Mouse (Mus musculus): ENCODE measurements at regions not wholly inside any gene's neighbourhood (a gene's known extent, or its start where the extent isn't known, plus 50 kb on each side); places are given as distances from the start of the nearest gene placed in this dataset.
"Not testable (repeated sequence)": the region's sequence is repeated elsewhere in the genome, so short reads cannot be mapped to it uniquely, and the experiment has no call there.

DNA sequence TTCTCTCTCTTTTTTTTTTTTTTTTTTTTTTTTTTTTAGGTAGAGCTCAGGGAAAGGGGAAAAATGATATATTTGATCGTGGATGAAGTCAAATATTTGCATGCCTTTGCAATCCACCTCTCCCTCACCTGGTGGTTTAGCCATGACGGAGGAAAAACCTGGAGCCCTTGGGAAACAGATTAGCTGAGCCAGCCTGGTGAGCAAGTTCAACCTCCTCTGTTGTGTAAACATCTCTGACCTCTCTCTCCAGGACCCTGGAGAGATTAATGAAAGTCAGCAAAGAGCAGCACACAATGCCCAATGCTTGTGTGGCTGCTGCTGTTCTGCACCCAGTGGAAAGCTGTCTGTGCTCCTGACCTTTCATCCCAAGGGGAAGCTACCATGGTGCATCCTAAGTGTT lies 530.2 kb upstream of the Auts2 start:
- DNase-seq: no peak

DNA sequence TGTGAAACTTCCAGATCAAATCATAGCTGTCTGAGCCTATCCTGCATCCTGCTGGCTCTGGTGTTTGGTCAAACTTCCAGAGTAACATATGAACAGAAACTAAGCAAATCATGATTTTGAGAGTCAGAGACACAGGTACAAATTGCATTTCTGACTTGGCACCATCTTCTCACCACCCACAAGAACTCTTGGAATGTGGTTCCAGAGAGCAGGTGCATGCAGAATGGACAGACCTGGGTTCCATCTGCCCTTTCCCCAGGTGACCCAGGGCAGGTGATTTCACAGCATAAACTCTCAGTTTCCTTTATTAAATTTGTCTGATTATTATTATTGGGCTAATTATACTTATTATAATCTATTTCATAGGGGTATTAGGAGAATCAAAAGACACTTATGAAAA lies 527.0 kb upstream of the Auts2 start:
- no peak for DNase-seq

DNA sequence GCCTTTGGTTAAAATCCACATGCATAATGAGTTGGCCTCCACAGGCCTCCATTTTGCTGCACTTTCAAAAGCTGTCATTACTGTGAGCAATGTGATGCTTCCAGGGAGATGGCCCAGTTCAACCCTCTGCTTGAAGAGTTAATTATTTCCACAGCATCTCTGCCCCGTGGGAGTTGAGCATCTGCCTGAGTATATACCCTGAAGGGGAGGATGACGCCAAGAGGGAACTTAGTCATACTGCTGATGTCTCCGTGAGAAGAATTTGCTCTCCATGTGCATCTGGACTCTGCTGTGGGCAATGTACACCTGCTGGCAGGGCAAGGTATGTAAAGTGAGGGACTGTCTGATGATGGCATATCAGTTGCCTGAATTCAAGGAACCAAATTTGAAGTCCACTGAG lies 519.3 kb upstream of the Auts2 start:
- DNase-seq: no peak

DNA sequence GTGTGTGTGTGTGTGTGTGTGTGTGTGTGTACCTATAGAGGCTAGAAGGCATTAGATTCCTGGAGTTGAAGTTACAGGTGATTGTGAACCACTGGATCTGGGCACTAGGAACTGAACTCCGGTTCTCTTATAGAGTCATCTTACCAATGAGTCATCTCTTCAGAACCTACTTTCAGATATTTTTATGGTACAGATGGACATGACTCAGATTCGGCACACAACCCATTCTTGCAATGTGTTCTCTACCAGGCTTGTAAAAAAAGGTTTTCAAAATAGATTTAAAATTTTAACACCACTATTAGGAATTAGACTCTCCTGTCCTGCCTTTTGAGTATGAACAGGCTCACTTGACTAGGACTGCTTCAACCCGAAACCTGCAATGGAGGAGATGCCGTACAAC lies 504.3 kb upstream of the Auts2 start:
- no peak for DNase-seq

DNA sequence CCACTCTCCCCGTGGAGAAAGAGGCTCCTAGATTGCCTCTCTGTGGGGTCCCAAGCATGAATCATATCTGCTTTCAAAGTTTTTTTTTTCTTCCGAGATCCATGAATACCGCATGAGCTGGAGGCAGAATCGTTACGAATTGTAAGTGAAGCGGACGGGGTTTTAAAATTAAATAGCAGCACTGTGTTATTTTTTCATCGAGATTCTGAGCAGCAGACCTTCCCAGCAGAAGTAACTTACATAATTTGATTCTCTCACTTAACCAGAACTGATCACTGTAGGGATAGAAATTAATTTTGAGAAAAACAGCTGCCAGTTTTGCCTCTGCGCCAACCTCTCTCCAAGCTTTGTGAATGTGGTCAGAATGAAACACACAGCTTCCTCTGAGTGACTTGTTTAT lies 502.5 kb upstream of the Auts2 start:
- DNase-seq: no peak

DNA sequence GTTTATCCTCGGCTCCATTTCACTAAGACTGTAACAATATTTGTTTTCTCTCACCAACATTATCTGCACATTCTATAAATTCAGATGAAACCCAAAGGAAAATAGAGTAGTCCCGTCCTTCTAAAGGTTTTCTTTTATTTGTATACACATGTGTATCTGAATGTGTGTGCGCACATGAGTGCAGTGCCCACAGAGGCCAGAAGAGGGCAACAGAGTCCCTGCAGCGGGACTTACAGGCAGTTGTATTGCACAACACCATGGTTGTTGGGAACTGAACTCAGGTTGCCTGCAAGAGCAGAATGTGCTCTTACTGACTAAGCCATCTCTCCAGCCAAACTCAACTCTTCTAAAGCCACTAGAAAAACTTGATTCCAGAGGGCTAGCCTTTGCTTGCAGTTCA lies 484.4 kb upstream of the Auts2 start:
- DNase-seq: no peak

DNA sequence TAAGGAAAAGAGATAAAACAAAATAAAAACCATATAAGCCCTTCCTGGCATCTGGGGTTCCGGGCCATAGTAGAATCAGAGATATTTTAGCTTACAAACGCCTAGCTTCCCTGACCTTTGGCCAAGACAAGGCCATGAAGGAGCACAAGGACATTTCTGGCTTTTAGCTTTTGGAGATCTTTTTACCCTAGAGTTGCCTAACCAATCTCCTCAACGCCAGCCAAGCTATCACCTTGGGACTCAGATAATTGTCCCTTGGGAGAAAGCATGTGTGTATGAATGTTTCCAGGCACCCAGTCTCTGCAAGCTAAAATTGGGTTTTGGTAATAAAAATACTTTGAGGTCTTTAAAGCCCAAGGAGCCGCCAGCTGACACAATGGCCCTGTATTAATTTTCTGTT lies 482.0 kb upstream of the Auts2 start:
- no peak for DNase-seq

DNA sequence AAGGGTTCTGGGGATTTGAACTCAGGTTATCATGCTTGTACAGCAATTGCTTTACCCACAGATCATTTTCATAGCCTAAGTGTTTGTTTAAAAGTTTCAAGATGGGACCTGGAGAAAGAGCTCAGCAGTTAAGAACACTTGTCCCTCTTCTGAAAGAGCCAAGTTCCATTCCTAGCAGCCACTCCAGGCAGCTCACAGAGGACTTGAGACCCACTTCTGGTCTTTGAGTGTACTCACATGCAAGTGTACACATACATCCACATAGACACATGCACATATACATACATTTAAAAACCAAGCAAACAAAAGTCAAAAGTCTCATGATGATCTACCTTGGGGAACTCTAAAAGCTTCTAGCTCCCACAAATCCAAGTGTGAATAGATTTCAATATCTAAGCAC lies 477.7 kb upstream of the Auts2 start:
- DNase-seq: no peak

DNA sequence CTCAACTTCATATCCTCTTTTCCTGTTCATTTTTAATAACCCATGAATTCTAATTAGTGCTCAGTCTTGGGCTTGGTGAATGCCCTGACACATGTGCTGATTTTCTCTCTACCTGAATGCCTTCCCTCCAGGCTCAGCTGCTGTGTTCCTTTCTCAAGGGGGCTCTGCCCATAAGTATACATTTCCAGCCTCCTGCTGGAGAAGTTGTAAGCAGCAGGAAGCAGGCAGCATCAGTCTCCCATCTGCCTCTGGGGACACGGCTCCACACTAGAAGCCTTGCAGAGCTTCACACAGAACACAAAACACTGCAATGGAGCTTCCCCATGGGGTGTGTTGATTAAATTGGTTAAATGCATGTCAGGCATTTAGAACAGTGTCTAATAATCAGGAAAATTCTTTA lies 477.0 kb upstream of the Auts2 start:
- DNase-seq: no peak

DNA sequence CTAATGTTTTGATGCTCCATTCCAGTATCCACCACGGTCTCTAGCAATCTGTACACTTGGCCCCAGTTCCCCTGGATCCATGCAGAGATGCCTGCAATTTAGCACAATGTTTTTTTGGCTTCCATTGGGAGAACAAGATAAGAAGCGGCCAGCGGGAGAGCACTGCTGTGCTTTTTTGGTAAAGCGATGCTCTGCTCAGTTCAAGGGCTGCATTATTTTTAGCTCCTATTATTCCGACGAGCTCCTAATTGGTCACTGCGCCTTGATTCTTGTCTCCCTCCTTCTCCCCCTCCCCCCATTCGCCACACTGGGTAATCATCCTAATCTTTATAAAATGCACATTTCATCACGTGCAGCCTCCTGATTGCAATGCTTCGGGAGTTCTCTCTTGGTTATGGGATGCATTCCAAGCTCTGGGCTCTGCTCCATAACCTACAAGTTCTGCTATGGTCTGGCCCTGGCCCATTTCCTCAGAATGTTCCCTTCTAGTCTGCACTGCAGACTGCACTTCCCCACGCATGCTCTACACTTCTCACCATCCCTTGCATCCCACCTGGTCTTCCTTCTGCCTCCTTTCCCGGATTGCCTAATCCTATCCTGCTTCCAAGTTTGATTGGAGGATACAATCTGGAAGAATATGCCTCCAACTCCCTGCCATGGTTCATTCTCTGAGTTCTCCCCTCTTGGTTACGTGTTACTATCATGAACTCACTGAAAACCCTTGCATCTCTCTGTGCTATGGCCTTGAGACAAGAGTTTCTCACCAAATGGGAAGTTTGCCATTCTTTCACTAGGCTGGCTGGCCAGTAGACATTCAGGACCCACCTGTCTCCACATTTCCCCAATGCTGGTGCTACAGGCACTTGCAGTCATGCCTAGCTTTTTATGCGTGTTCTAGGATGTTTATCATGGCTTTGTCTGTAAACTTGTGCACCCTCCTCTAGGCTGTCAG lies 467.8 kb upstream of the Auts2 start:
- peak; percentile 28 for DNase-seq

DNA sequence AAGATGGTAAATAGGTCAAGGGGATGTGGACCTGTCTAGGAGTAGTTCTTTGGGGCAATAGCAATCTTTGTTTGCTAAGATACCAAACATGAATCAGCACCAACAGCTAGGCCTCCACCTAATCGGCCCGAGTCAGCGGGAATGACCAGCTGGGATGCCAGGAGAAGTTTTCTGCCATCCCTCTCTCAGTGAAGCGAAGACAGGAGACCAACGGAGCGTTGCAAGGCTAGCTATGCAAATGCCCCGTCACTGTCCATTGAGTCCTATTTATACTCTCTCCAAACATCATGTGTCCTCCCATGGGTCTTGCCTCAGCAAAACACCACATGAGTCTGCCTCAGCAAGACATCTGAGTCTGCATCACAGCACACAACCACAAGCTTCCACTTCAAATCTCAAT lies 439.7 kb upstream of the Auts2 start:
- DNase-seq: no peak

DNA sequence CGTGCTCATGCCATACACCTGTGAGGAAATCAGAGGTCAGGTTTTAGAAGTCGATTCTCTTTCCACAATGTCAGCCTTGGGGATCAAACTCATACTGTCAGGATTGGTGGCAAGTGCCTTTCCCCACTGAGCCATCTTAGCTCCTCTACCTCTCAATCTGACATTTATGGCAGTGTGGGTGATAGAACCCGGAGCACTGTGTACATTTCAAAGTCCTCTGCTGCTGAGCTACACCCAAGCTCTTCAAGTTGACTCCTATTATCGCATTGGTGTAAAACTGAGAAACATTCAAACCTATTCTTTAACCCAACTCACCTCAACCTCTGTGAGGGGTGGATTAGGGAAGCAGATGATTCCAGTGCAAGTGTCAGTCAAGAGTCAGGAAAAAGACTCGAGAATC lies 435.9 kb upstream of the Auts2 start:
- DNase-seq: no peak

DNA sequence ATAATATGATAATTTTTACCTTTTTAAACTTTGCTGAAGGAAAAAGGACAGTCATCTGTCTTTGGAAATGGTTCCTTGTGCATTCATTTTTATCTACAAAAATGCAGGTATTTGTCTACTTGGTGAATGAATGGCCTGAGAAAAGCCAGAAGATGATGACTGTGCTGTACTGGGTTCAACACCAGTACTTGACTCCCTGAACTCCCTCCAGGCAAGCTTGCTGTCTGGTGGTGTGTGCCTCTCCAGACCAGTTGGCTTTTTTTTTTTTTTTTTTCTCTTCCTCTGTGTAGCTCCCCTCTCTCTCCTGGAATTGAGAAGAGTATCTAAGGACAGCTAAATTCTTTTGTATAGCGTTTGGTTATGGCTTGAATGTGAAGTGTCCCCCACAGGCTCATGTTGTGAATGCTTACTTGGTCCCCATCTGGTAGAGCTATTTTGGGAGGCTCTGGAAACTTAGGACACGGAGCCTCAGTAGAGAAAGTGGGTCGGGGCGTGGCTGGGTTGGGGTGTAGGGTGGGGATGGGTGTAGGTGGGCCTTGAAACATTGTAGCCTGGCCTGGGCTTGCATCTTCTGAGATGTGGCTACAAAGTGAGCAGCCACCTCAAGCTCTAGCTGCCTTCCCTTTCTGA lies 432.3 kb upstream of the Auts2 start:
- DNase-seq: no peak

DNA sequence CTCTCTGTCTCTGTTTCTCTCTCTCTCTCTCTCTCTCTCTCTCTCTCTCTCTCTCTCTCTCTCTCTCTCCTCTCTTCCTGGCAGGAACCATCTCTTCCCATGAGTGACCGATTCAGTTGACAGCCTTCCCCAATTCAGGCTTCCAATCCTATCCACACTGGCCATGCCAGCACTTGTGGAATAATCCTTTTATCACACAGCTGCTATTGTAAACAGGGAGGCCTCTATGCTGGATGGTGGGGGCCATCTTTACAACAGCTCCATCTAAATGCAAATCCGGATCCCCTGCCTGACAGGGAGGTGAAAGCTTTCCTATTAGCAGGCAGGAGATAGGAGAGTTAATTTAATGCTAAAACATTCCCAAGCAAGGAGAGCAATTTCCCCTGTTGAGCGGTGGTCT lies 431.7 kb upstream of the Auts2 start:
- no peak for DNase-seq

DNA sequence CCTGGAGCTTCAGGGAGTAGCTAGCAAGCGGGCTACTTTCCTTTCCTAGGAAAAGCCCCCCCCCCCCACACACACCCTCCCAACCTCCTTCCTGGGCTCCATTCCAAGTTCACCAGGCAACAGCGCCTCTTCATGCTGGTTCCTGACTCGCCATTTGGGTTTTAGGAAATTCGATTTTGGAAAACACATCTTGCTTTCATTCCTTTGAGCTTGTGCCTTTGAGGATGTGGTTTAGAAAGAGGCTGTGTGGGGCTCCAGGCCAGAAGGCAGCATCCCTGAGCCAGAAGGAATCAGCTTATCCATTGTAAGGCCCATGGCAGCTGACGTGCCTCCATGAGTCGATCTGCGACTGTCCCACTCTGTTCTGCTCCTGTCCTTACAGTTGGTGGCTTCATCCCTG lies 427.9 kb upstream of the Auts2 start:
- no peak for DNase-seq

DNA sequence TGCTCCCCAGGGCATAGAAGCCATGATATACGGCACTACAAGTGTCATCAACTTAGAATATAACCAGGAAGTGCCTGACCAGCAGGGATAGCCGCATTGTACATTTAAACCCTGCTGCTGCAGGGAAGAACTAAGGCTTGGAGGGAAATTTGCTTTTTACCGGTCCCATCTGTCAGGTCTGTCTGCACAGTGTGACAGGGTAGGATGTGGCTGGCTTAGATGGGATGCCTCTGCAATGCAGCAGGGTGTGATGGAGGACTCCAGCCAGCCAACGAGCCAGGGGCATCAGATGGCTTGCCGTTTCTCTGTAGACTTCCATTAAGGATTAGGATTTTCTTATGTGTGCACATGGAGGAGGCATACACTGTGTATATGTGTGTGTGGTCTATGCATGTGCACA lies 426.2 kb upstream of the Auts2 start:
- DNase-seq: no peak

DNA sequence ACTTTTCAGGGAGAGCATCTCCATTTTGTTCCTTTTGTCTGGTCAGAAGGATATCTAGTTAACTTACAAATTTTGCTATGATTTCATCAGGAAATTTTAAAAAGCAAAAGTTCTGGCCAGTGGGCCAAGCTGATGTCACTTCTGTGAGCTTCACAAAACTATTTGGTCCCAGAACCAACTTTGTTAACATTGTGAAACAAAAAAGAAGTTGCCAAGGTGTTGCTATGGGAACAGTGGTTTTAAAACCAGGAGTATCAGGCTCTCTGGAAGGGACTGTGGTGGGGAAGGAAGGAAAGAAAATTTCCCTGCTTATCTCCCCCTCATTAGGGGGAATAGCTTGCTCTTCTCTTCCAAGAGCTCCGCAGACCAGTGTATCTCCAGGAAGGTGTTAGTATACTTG lies 416.8 kb upstream of the Auts2 start:
- DNase-seq: peak; percentile 13

DNA sequence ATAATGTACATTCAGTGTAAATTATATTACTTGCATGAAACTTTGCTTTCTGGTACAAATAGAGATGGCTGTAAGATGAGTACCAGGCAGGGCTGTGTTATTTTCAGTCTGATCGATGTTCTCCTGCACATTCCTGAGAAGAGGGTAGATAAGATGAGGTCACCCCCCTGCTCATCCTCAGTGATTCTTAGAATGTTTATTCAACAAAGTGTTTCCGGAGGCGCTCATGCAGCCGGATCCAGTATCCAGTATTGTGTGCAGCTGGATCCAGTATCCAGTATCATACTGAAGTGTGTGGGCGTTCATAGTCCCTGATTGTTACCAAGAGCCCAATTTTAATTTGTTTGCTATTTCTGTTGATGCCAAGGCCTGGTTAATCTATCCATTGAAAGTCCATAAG lies 413.0 kb upstream of the Auts2 start:
- DNase-seq: peak; percentile 8

DNA sequence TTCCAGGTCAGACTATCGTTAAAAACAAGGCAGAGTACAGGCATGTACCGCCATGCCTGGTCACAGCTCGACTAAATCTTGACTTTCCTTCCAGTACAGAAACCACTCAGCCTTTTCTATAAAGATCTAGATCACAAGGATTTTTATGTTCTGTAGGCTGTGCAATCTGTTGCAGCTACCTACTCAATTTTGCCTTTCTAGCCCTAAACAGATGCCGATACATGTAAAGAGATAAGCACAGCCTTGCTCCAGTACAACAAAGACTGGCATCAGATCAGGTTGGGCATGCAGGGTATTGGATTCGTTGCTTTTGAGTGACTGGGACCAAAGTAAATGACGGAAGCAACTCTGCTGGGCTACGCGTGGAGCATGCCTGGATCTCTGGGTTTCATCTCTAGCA lies 411.9 kb upstream of the Auts2 start:
- no peak for DNase-seq

DNA sequence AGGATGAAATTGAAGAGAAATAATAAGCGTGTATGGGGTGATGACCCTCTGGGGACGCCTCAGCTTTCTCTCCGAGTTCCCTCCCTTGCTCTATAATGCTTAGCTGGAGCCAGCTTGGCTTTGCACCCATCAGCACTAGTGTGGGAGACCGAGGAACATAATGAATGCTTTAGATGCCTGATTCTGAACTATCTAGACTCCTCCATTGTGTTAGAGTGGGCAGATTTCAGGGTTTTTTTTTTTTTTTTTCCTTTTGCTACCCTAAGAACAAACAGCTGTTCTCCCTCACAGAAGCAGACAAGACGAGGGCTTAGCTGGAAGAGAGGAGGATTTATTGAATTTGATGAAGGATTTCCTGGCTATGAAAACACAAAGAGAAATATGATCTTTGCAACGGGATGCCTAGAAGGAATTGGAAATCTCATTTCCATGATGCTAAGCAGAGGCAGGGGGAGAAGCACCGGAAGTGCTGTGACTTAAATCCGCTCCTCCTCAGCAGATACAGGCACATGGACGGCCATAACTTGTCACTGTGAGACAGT lies 390.4 kb upstream of the Auts2 start:
- DNase-seq: no peak

DNA sequence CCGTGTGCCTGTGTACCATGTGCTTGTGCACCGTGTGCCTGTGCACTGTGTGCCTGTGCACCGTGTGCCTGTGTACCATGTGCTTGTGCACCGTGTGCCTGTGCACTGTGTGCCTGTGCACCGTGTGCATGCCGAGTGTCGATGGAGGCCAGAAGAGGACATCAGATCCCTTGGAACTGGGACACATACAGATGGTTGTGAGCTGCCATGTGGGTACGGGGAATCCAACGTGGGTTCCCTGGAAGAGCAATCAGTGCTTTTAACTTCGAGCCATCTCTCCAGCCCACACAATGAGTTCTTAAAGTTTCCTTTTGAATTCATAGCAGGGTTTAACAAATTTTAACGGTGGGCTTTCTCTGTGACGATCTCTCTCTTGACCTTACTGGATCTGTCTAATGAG lies 386.8 kb upstream of the Auts2 start:
- not testable (repeated sequence) for DNase-seq

DNA sequence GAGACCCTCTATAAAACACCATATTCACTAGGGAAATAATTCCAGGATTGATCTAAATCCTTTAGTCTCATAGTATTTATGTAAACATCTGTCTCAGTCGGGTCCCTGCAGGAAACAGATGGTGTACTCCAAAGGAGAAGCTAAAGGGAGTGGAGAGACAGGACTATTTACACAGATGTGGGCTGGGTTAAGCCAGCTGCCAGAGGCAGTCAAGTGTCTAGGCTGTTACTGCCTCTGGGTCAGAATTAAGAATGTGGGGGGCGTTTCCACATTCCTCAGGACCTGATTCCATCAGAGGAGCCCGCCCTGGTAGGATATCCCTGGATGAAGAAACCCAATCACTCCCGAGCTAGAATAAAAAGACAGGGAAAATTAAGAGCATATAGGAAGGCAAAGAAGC lies 380.2 kb upstream of the Auts2 start:
- peak; percentile 8 for DNase-seq

DNA sequence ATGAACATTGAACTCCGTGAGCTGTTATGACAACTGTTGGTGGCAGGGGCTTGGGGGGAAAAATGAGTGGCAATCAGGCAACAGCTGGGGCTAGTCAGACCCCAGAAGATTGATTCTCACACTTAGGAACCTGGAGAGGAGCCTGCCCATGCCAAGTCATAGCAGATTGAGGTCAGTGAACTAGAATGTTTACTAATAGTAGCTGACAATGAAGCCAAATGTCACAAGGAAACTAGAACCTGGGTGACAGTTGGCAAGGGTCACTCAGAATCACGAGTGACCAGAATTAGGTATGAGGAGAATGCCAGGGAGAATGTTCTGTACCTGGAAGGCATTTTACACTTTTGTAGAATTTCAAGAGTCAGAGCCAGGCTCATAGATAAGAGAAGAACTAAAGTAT lies 365.9 kb upstream of the Auts2 start:
- DNase-seq: no peak

DNA sequence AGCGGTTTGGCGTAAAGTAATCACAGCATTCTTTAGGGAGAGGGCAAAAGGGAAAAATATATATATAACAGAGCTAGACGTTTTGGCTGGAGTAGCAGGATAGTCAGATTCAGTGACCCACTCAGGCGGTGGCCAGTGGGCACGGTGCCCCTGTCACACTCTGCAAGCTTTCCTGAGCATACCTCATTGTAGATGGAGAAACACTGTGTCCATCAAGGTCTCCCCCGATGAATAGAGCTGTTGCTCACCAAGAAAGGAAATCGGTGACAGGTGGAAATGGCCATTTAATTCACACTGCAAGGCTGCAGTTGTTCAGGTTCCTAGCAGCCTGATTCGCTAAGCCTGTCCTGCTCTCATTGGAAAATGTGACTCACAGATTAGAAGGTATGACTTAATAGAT lies 365.1 kb upstream of the Auts2 start:
- DNase-seq: no peak
